ENCODE assay signal across 8 mouse cellular contexts in genomic region chr19:7143854-7144253, GRCm38 (mm10). TPM values are rescaled to one million over a fixed set of nuclear protein-coding genes. Genes with fewer than 3 reads are reported as not detected.
DNase-seq lines count a peak whose midpoint lies in the region; ATAC-seq lines count a peak whose summit lies in the region.

No protein-coding gene starts in this region.

- peak overlapping the region; percentile 53 for H3K4me2 ChIP-seq in embryonic facial prominence, embryonic 14.5 days (ENCODE audit: low read depth, low read length)
- peak overlapping the region; percentile 70 for H3K4me2 ChIP-seq in liver, embryonic 15.5 days
- H3K4me2 ChIP-seq in neural tube, embryonic 12.5 days (replicated peaks), result peak overlapping the region; percentile 62

- ATAC-seq in embryonic facial prominence, embryonic 14.5 days (ENCODE audit: low read depth), result peak; percentile 14; the same call in 1 of the 2 replicates
- ATAC-seq in liver, embryonic 15.5 days (ENCODE audit: insufficient read depth), result peak; percentile 47
- ATAC-seq in neural tube, embryonic 12.5 days (ENCODE audit: low FRiP score, low read depth), result peak; percentile 27; the same call in 1 of the 2 replicates

- H3K27ac ChIP-seq in embryonic facial prominence, embryonic 14.5 days (replicated peaks; ENCODE audit: low read depth, low read length), result no peak overlapping the region
- no peak overlapping the region for H3K27ac ChIP-seq in liver, embryonic 15.5 days (replicated peaks)
- H3K27ac ChIP-seq in neural tube, embryonic 12.5 days, result no peak overlapping the region

- under 1% methylated on average over 20 of the region's 20 CpGs for WGBS in embryonic facial prominence, embryonic 14.5 days
- 1% methylated on average over 20 of the region's 20 CpGs for WGBS in liver, embryonic 15.5 days (ENCODE audit: insufficient replicate concordance)
- under 1% methylated on average over 20 of the region's 20 CpGs for WGBS in neural tube, embryonic 12.5 days

- H3K4me1 ChIP-seq in embryonic facial prominence, embryonic 14.5 days (ENCODE audit: control insufficient read depth, insufficient read depth, low read length), result peaks cover 56% of the 10 kb centered on the region
- peaks cover 12% of the 10 kb centered on the region for H3K4me1 ChIP-seq in liver, embryonic 15.5 days (replicated peaks)
- H3K4me1 ChIP-seq in neural tube, embryonic 12.5 days, result peaks cover 78% of the 10 kb centered on the region

- peak overlapping the region; percentile 17 for H3K4me3 ChIP-seq in embryonic facial prominence, embryonic 14.5 days (ENCODE audit: low read depth, low read length)
- peak overlapping the region; percentile 36 for H3K4me3 ChIP-seq in liver, embryonic 15.5 days (replicated peaks)
- H3K4me3 ChIP-seq in neural tube, embryonic 12.5 days, result peak overlapping the region; percentile 23; the same call in 1 of the 2 replicates

- H3K36me3 ChIP-seq in embryonic facial prominence, embryonic 14.5 days (ENCODE audit: control insufficient read depth, insufficient read depth, low read length), result no peaks in the 10 kb centered on the region
- no peaks in the 10 kb centered on the region for H3K36me3 ChIP-seq in liver, embryonic 15.5 days (replicated peaks)
- no peaks in the 10 kb centered on the region for H3K36me3 ChIP-seq in neural tube, embryonic 12.5 days

- no peaks in the 10 kb centered on the region for H3K9me3 ChIP-seq in embryonic facial prominence, embryonic 14.5 days (ENCODE audit: control insufficient read depth, low read length)
- no peaks in the 10 kb centered on the region for H3K9me3 ChIP-seq in liver, embryonic 15.5 days (replicated peaks)
- no peaks in the 10 kb centered on the region for H3K9me3 ChIP-seq in neural tube, embryonic 12.5 days

- peak overlapping the region; percentile 39; the same call in 1 of the 2 replicates for H3K9ac ChIP-seq in embryonic facial prominence, embryonic 14.5 days (ENCODE audit: low read depth, low read length)
- peak overlapping the region; percentile 32; the same call in 1 of the 2 replicates for H3K9ac ChIP-seq in liver, embryonic 15.5 days
- H3K9ac ChIP-seq in neural tube, embryonic 12.5 days, result peak overlapping the region; percentile 40; the same call in 1 of the 2 replicates

- H3K27me3 ChIP-seq in embryonic facial prominence, embryonic 14.5 days (replicated peaks; ENCODE audit: control insufficient read depth, insufficient read depth, low read length), result no peaks in the 10 kb centered on the region
- H3K27me3 ChIP-seq in liver, embryonic 15.5 days, result peaks cover 80% of the 10 kb centered on the region
- H3K27me3 ChIP-seq in neural tube, embryonic 12.5 days (replicated peaks), result peaks cover 37% of the 10 kb centered on the region

- DNase-seq in cerebellum, postnatal 36 days, result peak; percentile 44 to 59
- no peak for DNase-seq in cerebellum, postnatal 4 days (ENCODE audit: low spot score in 2 of 2)
- DNase-seq in embryonic facial prominence, embryonic 14.5 days (ENCODE audit: low spot score), result peak; percentile 86
- peak; percentile 28 to 48 for DNase-seq in heart, adult 9 months (ENCODE audit: low spot score in 2 of 2)
- DNase-seq in kidney, adult 8-10 months, result peak; percentile 70 to 78
- peak; percentile 78 for DNase-seq in testis, postnatal 14 days (ENCODE audit: low spot score)

RNA-seq across cellular contexts. Expression of gene Flrt1, which starts 38.3 kb away (rescaled TPM):
- 10.4 and 10.5 TPM in 2 replicates for polyA plus RNA-seq in embryonic facial prominence, embryonic 14.5 days (2014; fragmentation: Nextera tagmentation; extraction: Ambion mirVana)
- polyA plus RNA-seq in liver, embryonic 15.5 days (2015; fragmentation: Nextera tagmentation; extraction: Ambion mirVana), result 0.17 TPM in 2 replicates
- polyA plus RNA-seq in neural tube, embryonic 12.5 days (2016; fragmentation: Nextera tagmentation; extraction: Ambion mirVana), result 7.0 and 9.9 TPM in 2 replicates

Comparison
In these comparisons a context has a peak if more than half of its experiments do, and no peak if none do; other contexts are left out.
1. DNase-seq: peak in cerebellum, postnatal 36 days (2 of 2), embryonic facial prominence, embryonic 14.5 days (single experiment), heart, adult 9 months (2 of 2), kidney, adult 8-10 months (2 of 2) and testis, postnatal 14 days (single experiment); none in cerebellum, postnatal 4 days (0 of 2).
2. Peak in every context shown above with its lines, with median percentiles within 50 percentile points of each other: ATAC-seq, H3K4me2 ChIP-seq, H3K4me3 ChIP-seq and H3K9ac ChIP-seq.